Mouse (Mus musculus): ENCODE data around the gene Hist1h2bk. TPM values are rescaled to one million over a fixed set of nuclear protein-coding genes. Genes with fewer than 3 reads are reported as not detected.
"Not testable (repeated sequence)": the region's sequence is repeated elsewhere in the genome, so short reads cannot be mapped to it uniquely, and the experiment has no call there.

Gene Hist1h2bk
- polyA plus RNA-seq, 1 experiment = 2.9 TPM

GRCm38 (mm10) chr13:22044432-22045155 lies 8.9 kb downstream of the Hist1h2bk start:
- peaks cover 11% of the 10 kb centered on the region for H3K4me1 ChIP-seq (ENCODE audit: control insufficient read depth, insufficient read depth, low read length)
- no peak overlapping the region for H3K4me3 ChIP-seq (ENCODE audit: insufficient read depth, low read length)
- H3K27ac ChIP-seq (ENCODE audit: insufficient read depth, low read depth, low read length) = no peak overlapping the region
- no peak for TF ChIP-seq POLR2A (IDR thresholded peaks at IDR 0.05; ENCODE audit: borderline replicate concordance, low read depth, low read length)
- no peak for TF ChIP-seq CTCF (IDR thresholded peaks at IDR 0.05; ENCODE audit: low read depth, low read length)

DNA sequence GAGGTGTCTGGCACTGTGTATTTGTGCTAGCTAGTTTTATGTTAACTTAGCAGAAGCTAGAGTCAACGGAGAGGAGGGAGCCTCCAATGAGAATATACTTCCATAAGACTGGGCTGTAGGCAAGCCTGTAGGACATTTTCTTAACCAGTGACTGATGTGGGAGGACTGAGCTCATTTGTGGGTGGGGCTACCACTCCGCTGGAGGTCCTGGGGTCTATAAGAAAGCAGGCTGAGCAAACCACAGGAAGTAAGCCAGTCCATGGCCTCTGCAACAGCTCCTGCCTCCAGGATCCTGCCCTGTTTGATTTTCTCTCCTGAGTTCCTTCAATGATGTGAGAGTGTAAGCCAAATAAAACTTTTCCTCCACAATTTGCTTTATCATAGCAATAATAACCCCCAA lies 9.6 kb downstream of the Hist1h2bk start:
- no peak for TF ChIP-seq CTCF (IDR thresholded peaks at IDR 0.05; ENCODE audit: low read depth, low read length)
- TF ChIP-seq POLR2A (IDR thresholded peaks at IDR 0.05; ENCODE audit: borderline replicate concordance, low read depth, low read length) = no peak
- no peak overlapping the region for H3K27ac ChIP-seq (ENCODE audit: insufficient read depth, low read depth, low read length)
- no peak overlapping the region for H3K4me3 ChIP-seq (ENCODE audit: insufficient read depth, low read length)
- H3K4me1 ChIP-seq (ENCODE audit: control insufficient read depth, insufficient read depth, low read length) = peaks cover 7% of the 10 kb centered on the region

DNA sequence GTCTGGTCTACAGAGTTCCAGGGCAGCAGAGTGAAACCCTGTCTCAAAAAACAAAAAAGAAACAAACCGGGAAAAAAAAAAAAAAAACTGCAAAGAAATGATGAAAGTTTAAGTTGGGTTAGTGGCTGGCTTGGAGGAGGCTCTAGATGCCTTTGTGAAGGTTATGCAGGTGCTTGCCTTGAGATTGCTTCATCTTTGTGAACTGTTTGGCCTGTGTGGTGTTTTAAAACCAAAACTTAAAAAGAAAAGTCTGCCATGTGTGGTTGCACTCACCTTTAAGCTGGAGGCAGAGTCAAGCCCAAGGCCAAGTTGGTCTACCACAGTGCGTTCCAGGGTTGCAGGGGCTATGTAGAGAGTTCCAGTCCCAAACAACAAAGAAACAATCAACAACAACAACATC lies 13.4 kb downstream of the Hist1h2bk start:
- Histone ChIP-seq H3K27ac (ENCODE audit: insufficient read depth, low read depth, low read length) (no peak overlapping the region), H3K4me3 (ENCODE audit: insufficient read depth, low read length) (no peak overlapping the region), H3K4me1 (ENCODE audit: control insufficient read depth, insufficient read depth, low read length) (peaks cover 7% of the 10 kb centered on the region)
- TF ChIP-seq CTCF (IDR thresholded peaks at IDR 0.05; ENCODE audit: low read depth, low read length) = no peak
- no peak for TF ChIP-seq POLR2A (IDR thresholded peaks at IDR 0.05; ENCODE audit: borderline replicate concordance, low read depth, low read length)

DNA sequence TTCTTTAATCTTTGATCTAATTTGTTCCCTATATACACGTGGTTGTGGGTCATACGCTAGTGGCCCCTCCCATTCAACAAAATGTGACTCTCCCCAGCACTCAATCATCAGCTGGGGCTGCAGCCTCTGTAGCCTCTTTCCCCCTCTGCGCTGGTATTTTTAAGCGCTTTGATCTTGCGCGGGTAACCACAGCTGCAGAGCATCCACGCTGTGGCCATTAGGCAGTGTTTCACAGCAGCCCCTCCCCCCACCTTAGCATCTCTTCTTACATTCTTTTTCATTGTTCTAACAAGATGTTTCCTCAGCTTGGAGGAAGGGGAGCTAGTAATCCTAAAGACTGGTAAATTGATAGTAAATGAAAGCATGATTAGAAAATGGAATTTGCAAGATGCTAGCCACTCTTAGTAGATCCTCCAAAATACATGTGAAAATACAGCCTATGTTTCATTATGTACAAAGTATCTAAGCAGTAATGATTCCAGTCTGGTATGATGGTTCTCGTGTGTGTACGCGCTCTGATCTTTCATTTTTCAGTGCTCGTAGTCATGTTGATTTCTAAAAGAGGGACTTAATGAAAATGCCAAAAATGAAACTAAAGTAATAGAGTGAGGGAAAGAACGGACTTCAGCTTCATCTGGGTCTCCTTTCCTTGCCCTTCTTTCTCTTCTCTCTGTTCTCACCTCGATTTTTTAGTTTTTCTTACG lies 14.2 kb downstream of the Hist1h2bk start:
- Histone ChIP-seq H3K27ac (ENCODE audit: insufficient read depth, low read depth, low read length) (peak overlapping the region; percentile 76), H3K4me1 (ENCODE audit: control insufficient read depth, insufficient read depth, low read length) (peaks cover 4% of the 10 kb centered on the region)

GRCm38 (mm10) chr13:22050591-22051522 lies 15.2 kb downstream of the Hist1h2bk start:
- H3K27ac ChIP-seq (ENCODE audit: insufficient read depth, low read depth, low read length) = peak overlapping the region; percentile 85
- TF ChIP-seq CTCF (IDR thresholded peaks at IDR 0.05; ENCODE audit: low read depth, low read length) = peak; percentile 40; the same call in 1 of the 2 replicates
- TF ChIP-seq POLR2A (IDR thresholded peaks at IDR 0.05; ENCODE audit: borderline replicate concordance, low read depth, low read length) = no peak
- H3K4me1 ChIP-seq (ENCODE audit: control insufficient read depth, insufficient read depth, low read length) = peaks cover 4% of the 10 kb centered on the region
- peak overlapping the region; percentile 78 for H3K4me3 ChIP-seq (ENCODE audit: insufficient read depth, low read length)

More for the DNA sequence above, 14.2 kb downstream of the Hist1h2bk start:
- no peak for TF ChIP-seq CTCF (IDR thresholded peaks at IDR 0.05; ENCODE audit: low read depth, low read length)
- 0 out of 2 replicates have a peak, but pooled peaks have one; percentile 40 for TF ChIP-seq POLR2A (IDR thresholded peaks at IDR 0.05; ENCODE audit: borderline replicate concordance, low read depth, low read length)
- H3K4me3 ChIP-seq (ENCODE audit: insufficient read depth, low read length) = peak overlapping the region; percentile 78

DNA sequence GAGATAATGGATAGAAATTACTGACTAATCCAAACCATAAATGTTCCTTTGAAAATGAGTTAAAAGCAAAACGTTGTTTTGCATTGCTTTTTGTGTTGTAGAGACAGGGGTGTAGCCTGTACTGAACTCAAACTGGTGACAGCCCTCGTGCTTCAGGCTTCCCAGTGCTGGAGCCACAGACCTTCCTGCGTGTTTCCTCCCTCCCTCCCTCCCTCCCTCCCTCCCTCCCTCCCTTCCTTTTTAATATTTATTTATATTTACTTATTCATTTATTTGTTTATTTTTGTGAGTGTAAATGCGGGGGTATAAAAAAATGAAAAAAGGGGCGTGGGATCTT lies 15.8 kb downstream of the Hist1h2bk start:
- H3K4me1 ChIP-seq (ENCODE audit: control insufficient read depth, insufficient read depth, low read length) = peaks cover 3% of the 10 kb centered on the region
- peak overlapping the region; percentile 78 for H3K4me3 ChIP-seq (ENCODE audit: insufficient read depth, low read length)
- TF ChIP-seq POLR2A (IDR thresholded peaks at IDR 0.05; ENCODE audit: borderline replicate concordance, low read depth, low read length) = no peak
- peak overlapping the region; percentile 85 for H3K27ac ChIP-seq (ENCODE audit: insufficient read depth, low read depth, low read length)

GRCm38 (mm10) chr13:22053754-22054153 lies 18.1 kb downstream of the Hist1h2bk start:
- H3K4me1 ChIP-seq (ENCODE audit: control insufficient read depth, insufficient read depth, low read length) = peaks cover 2% of the 10 kb centered on the region; the same call in 1 of the 2 replicates
- H3K27ac ChIP-seq (ENCODE audit: insufficient read depth, low read depth, low read length) = no peak overlapping the region
- H3K4me3 ChIP-seq (ENCODE audit: insufficient read depth, low read length) = no peak overlapping the region
- TF ChIP-seq POLR2A (IDR thresholded peaks at IDR 0.05; ENCODE audit: borderline replicate concordance, low read depth, low read length) = no peak
- TF ChIP-seq CTCF (IDR thresholded peaks at IDR 0.05; ENCODE audit: low read depth, low read length) = no peak

DNA sequence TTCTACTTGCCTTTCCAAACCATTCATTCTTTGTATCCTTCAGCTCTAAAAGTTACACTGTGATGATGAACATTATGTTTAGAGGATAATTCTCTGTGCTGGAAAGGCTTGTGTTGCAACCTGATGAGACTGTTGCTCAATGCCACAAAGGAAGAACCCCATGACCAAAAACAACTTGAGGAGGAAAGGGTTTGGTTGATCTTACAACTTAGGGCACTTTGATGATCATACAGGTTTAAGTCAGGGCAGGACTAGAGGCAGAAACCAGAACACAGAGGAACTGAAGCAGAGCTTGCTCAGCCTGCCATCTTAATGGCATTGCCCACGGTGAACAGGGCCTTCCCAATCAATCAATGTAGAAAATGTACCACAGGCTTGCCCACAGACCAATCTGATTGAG lies 25.8 kb downstream of the Hist1h2bk start:
- Histone ChIP-seq H3K4me1 (ENCODE audit: control insufficient read depth, insufficient read depth, low read length) (peaks cover 9% of the 10 kb centered on the region; the same call in 1 of the 2 replicates), H3K27ac (ENCODE audit: insufficient read depth, low read depth, low read length) (no peak overlapping the region), H3K4me3 (ENCODE audit: insufficient read depth, low read length) (no peak overlapping the region)
- no peak for TF ChIP-seq POLR2A (IDR thresholded peaks at IDR 0.05; ENCODE audit: borderline replicate concordance, low read depth, low read length)
- TF ChIP-seq CTCF (IDR thresholded peaks at IDR 0.05; ENCODE audit: low read depth, low read length) = no peak

DNA sequence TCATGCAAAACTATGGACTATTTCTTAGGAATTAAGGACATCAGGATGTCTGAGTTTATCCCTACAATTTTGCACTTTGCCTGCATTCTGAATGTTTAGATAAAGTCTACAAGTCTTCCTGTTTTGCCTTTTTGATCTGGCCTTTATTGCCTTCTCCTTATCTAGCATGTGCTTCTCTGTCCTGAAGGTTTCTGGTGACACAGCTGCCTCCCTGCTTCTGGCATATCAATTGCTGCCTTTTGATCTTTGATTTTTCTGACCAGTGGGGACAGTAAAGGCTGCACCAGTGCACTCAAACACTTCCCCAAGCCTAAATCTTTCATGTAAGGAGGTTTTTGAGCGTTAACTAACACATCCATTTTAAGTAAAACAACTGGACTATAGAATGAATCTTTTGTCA lies 27.8 kb downstream of the Hist1h2bk start:
- H3K4me3 ChIP-seq (ENCODE audit: insufficient read depth, low read length) = no peak overlapping the region
- H3K27ac ChIP-seq (ENCODE audit: insufficient read depth, low read depth, low read length) = no peak overlapping the region
- peaks cover 9% of the 10 kb centered on the region; the same call in 1 of the 2 replicates for H3K4me1 ChIP-seq (ENCODE audit: control insufficient read depth, insufficient read depth, low read length)
- TF ChIP-seq CTCF (IDR thresholded peaks at IDR 0.05; ENCODE audit: low read depth, low read length) (no peak), POLR2A (IDR thresholded peaks at IDR 0.05; ENCODE audit: borderline replicate concordance, low read depth, low read length) (no peak)

DNA sequence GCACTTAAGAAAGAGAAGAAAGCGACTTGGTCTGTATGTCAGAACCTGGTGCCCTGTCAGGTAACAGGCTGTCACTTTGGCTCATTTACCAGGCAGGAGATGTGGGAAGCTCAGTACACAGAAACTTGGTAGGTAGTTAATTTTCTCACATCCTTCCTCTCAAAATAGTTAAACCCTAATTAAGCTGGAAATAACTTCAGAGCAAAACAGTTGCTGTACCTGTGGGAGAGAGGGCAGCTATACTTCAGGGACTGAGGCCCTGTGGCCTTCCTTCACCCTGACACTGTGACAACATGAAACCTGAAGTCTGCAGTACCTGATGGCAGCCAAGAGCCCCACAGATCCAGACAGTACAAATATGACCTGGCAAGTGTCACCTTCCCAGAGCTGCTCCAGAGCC lies 48.5 kb downstream of the Hist1h2bk start, which contains the start of gene Vmn1r188:
Gene Vmn1r188 (plus strand): TSS at position 301 of the 400 bp plus-strand sequence.
- H3K4me1 ChIP-seq (ENCODE audit: control insufficient read depth, insufficient read depth, low read length); H3K4me3 ChIP-seq (ENCODE audit: insufficient read depth, low read length); H3K27ac ChIP-seq (ENCODE audit: insufficient read depth, low read depth, low read length): not testable (repeated sequence)

Measured in bone marrow macrophage, adult 2 months (primary cell).